Mouse (Mus musculus) heart, postnatal 0 days (tissue): ENCODE measurements around the gene H2al1n.

ENCODE experiments used
- CTCF ChIP-seq: IDR thresholded peaks from 2 replicates; pipeline ENCODE4 v1.5.1; 2016; ENCODE audit warnings: antibody characterized with exemption, control low read depth, low read depth
- EP300 ChIP-seq: IDR thresholded peaks from 2 replicates; pipeline ENCODE4 v1.6.1; 2016; ENCODE audit warnings: antibody characterized with exemption, low read depth

DNA sequence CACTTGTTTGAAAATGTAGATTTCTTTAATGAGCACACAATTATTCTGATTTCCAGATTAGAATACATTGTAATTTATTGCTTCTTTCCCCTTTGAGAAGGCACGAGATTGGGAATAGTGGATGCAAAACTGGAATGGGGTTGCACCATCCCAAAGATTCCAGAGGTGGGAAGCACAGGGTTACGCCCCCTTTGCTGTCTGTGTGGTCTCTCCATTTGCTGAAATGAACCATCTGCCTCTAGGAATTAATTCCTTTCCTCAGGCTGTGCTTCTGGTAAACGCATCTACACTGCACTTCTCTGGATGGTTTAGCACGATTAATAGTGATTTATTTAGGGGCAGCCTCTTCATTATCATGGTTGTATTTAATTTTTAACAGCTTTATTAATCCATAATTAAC, 11.7 kb upstream of the H2al1n start:
- no peak for TF ChIP-seq EP300
- no peak for TF ChIP-seq CTCF
